8 mouse cellular contexts compared by ENCODE assay signal in genomic region chr12:29938376-29939041, GRCm38 (mm10). TPM values are rescaled to one million over a fixed set of nuclear protein-coding genes. Genes with fewer than 3 reads are reported as not detected.
A peak's percentile ranks its signal among the peaks of the same experiment; 100 is the strongest.
DNase-seq lines count a peak whose midpoint lies in the region; ATAC-seq and TF ChIP-seq lines count a peak whose summit lies in the region.

No protein-coding gene starts in this region.

- H3K4me2 ChIP-seq in limb, embryonic 15.5 days: peak overlapping the region; percentile 63
- H3K4me2 ChIP-seq in myocyte (ENCODE audit: low read depth): peak overlapping the region; percentile 94

- H3K4me1 ChIP-seq in limb, embryonic 15.5 days: peaks cover 40% of the 10 kb centered on the region

- H3K9ac ChIP-seq in limb, embryonic 15.5 days: peak overlapping the region; percentile 83

- TF ChIP-seq POLR2A in myocyte (IDR thresholded peaks at IDR 0.05; ENCODE audit: insufficient read length, low read depth): no peak

- under 1% methylated on average over 40 of the region's 40 CpGs for WGBS in limb, embryonic 15.5 days

- H3K9me3 ChIP-seq in limb, embryonic 15.5 days: no peaks in the 10 kb centered on the region

- H3K36me3 ChIP-seq in limb, embryonic 15.5 days: 0 out of 2 replicates have a peak, but pooled peaks cover 3% of the 10 kb centered on the region
- H3K36me3 ChIP-seq in myocyte (ENCODE audit: control insufficient read depth, insufficient read depth): no peaks in the 10 kb centered on the region

- H3K4me3 ChIP-seq in limb, embryonic 15.5 days: peak overlapping the region; percentile 78
- H3K4me3 ChIP-seq in myocyte: peak overlapping the region; percentile 66

- ATAC-seq in limb, embryonic 15.5 days (ENCODE audit: insufficient number of reproducible peaks, low FRiP score, low TSS enrichment, low read depth): peak; percentile 43

- H3K79me2 ChIP-seq in myocyte (ENCODE audit: control insufficient read depth, insufficient read depth): peaks cover 51% of the 10 kb centered on the region

- peak overlapping the region; percentile 41 for H3ac ChIP-seq in myocyte (ENCODE audit: control insufficient read depth, insufficient read length)

- H3K27me3 ChIP-seq in limb, embryonic 15.5 days: no peaks in the 10 kb centered on the region
- no peaks in the 10 kb centered on the region for H3K27me3 ChIP-seq in myocyte (ENCODE audit: control insufficient read depth, insufficient read depth, insufficient read length)

- peak overlapping the region; percentile 93 for H3K27ac ChIP-seq in limb, embryonic 15.5 days

- DNase-seq in ZHBTc4 (ENCODE audit: low read depth, low spot score): peak; percentile 38
- peak; percentile 48 for DNase-seq in embryo, embryonic 11.5 days (ENCODE audit: low read depth, low spot score)
- DNase-seq in heart, adult 11 months: peak; percentile 98
- DNase-seq in kidney, adult 11 months: peak; percentile 30
- DNase-seq in testis, postnatal 14 days (ENCODE audit: low spot score): peak; percentile 38
- no peak for DNase-seq in thymus, postnatal 36 days

TF ChIP-seq in myocyte, 11 proteins besides CTCF, POLR2A, EP300 and RAD21:
- TF ChIP-seq CEBPB (IDR thresholded peaks at IDR 0.05; ENCODE audit: insufficient read depth, poor library complexity, severe bottlenecking) (no peak), MYOG (IDR thresholded peaks at IDR 0.05; ENCODE audit: control insufficient read depth in 1 of 3, insufficient read depth in 1 of 3, insufficient read length in 2 of 3, low read depth in 2 of 3) (no peak), USF1 (IDR thresholded peaks at IDR 0.05; ENCODE audit: low read depth) (no peak), TCF3 (IDR thresholded peaks at IDR 0.05; ENCODE audit: insufficient read length, low read depth) (no peak)

RNA-seq across cellular contexts. Expression of gene Pxdn, which starts 1.1 kb away (rescaled TPM):
- 103 and 110 TPM in 2 replicates for polyA plus RNA-seq in limb, embryonic 15.5 days (2015; fragmentation: Nextera tagmentation; extraction: Ambion mirVana)
- 50.5 TPM for polyA plus RNA-seq in myocyte (2012; fragmentation: generic; extraction: Trizol)

Comparison
In these comparisons a context has a peak if more than half of its experiments do, and no peak if none do; other contexts are left out.
1. DNase-seq: peak in ZHBTc4 (single experiment), embryo, embryonic 11.5 days (single experiment), heart, adult 11 months (single experiment), kidney, adult 11 months (single experiment) and testis, postnatal 14 days (single experiment); none in thymus, postnatal 36 days (0 of 2).